Mouse (Mus musculus) embryo, embryonic 11.5 days (tissue): ENCODE data around the gene Pspc1.

Source experiments
- DNase-seq: peaks from one replicate; pipeline ENCODE4 v3.0.0-alpha.2; 2012; ENCODE audit warnings: low read depth, low spot score

Gene Pspc1

GRCm38 (mm10) chr14:56702644-56703043 lies 75.5 kb downstream of the Pspc1 start:
- no peak for DNase-seq

GRCm38 (mm10) chr14:56697836-56698235 lies 80.3 kb downstream of the Pspc1 start:
- no peak for DNase-seq

- no peak for DNase-seq
These were observed 82.6 kb downstream of the Pspc1 start for GRCm38 (mm10) chr14:56695495-56695894.

GRCm38 (mm10) chr14:56689766-56690165 lies 88.3 kb downstream of the Pspc1 start:
- no peak for DNase-seq

GRCm38 (mm10) chr14:56689116-56689515 lies 89.0 kb downstream of the Pspc1 start:
- no peak for DNase-seq

GRCm38 (mm10) chr14:56685426-56685825 lies 92.7 kb downstream of the Pspc1 start:
- DNase-seq: no peak
